ENCODE assay signal across 36 mouse cellular contexts in the genomic region with DNA sequence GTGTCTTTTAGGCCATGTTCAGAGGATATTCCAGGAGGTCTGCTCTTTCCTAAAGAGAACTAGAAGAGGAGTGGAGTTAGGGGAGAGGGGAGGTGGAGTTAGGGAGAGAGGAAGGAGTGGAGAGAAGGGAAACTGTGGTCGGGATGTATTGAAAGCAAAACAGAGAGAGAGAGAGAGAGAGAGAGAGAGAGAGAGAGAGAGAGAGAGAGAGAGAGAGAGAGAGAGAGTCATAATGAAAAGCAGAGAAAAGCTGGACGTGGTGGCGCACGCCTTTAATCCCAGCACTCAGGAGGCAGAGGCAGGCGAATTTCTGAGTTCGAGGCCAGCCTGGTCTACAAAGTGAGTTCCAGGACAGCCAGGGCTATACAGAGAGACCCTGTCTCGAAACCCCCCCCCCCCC. TPM values are rescaled to one million over a fixed set of nuclear protein-coding genes. Genes with fewer than 3 reads are reported as not detected.
"Had no signal": no experiment of that assay in that cellular context is flagged by ENCODE, and none has a peak within 500 bp of the region (broad histone marks: within the 10 kb centered on the region; RNA-seq: fewer than 3 reads in every experiment).

No protein-coding gene starts in this region.

RNA-seq across cellular contexts. Expression of gene Ccl5, which starts 20.7 kb away (rescaled TPM):
- total RNA-seq: left cerebral cortex, postnatal 10 days; left cerebral cortex, postnatal 14 days; left cerebral cortex, postnatal 25 days; left cerebral cortex, postnatal 36 days; left cerebral cortex, postnatal 4 days; midbrain, postnatal 0 days had no signal
- polyA plus RNA-seq: limb, embryonic 10.5 days; limb, embryonic 11.5 days; limb, embryonic 12.5 days; liver, embryonic 11.5 days; midbrain, embryonic 10.5 days; midbrain, embryonic 11.5 days; midbrain, embryonic 12.5 days; midbrain, embryonic 13.5 days; midbrain, embryonic 15.5 days; midbrain, embryonic 16.5 days; midbrain, postnatal 0 days; neural tube, embryonic 11.5 days; neural tube, embryonic 12.5 days had no signal

RNA-seq across cellular contexts. Expression of gene Heatr9, which starts 29.1 kb away (rescaled TPM):
- total RNA-seq: left cerebral cortex, postnatal 10 days; left cerebral cortex, postnatal 14 days; left cerebral cortex, postnatal 25 days; left cerebral cortex, postnatal 36 days; left cerebral cortex, postnatal 4 days; liver, adult 2 months; megakaryocyte progenitor cell, adult 5-6 weeks; megakaryocyte, adult 5-6 weeks; megakaryocyte-erythroid progenitor cell, adult 5-6 weeks; midbrain, postnatal 0 days had no signal
- polyA plus RNA-seq: limb, embryonic 10.5 days; limb, embryonic 11.5 days; limb, embryonic 12.5 days; limb, embryonic 13.5 days; limb, embryonic 14.5 days; limb, embryonic 15.5 days; liver, adult 2 months; liver, embryonic 11.5 days; liver, embryonic 12.5 days; liver, embryonic 13.5 days; liver, embryonic 14.5 days; liver, embryonic 15.5 days; liver, embryonic 16.5 days; liver, postnatal 0 days; lung, embryonic 15.5 days; lung, embryonic 16.5 days; lung, postnatal 0 days; macrophage; midbrain, embryonic 10.5 days; midbrain, embryonic 11.5 days; midbrain, embryonic 12.5 days; midbrain, embryonic 13.5 days; midbrain, embryonic 14.5 days; midbrain, embryonic 15.5 days; midbrain, embryonic 16.5 days; midbrain, postnatal 0 days; neural tube, embryonic 11.5 days; neural tube, embryonic 12.5 days had no signal
